Mouse (Mus musculus) erythroblast, embryonic 14.5 days (primary cell): ENCODE results near the gene Csta1. TPM values are rescaled to one million over a fixed set of nuclear protein-coding genes. Genes with fewer than 3 reads are reported as not detected.
"Not testable (repeated sequence)": the region's sequence is repeated elsewhere in the genome, so short reads cannot be mapped to it uniquely, and the experiment has no call there.

Source experiments
- H3K27me3 ChIP-seq: 2 replicates; pipeline ENCODE4 v1.6.1; 2012; ENCODE audit warnings: inconsistent platforms; ENCODE audit not compliant: control insufficient read depth
- H3K36me3 ChIP-seq: 2 replicates; pipeline ENCODE4 v1.6.1; 2012; ENCODE audit warnings: mild to moderate bottlenecking, inconsistent platforms; ENCODE audit not compliant: control insufficient read depth
- H3K4me1 ChIP-seq: 2 replicates; pipeline ENCODE4 v1.6.1; 2012; ENCODE audit warnings: inconsistent platforms; ENCODE audit not compliant: control insufficient read depth
- H3K4me3 ChIP-seq: replicated peaks from 2 replicates; pipeline ENCODE3; 2012; ENCODE audit warnings: moderate library complexity, mild to moderate bottlenecking, inconsistent platforms
- H3K9me3 ChIP-seq: 2 replicates; pipeline ENCODE4 v1.6.1; 2012; ENCODE audit warnings: low read length, inconsistent platforms, mixed read lengths; ENCODE audit not compliant: control insufficient read depth
- GATA1 ChIP-seq: IDR thresholded peaks from 2 replicates; pipeline ENCODE4 v1.6.1; 2012; ENCODE audit warnings: low read length, inconsistent platforms, mixed read lengths
- TAL1 ChIP-seq: IDR thresholded peaks from 3 replicates; pipeline ENCODE4 v1.6.1; 2012; ENCODE audit warnings: low read length, inconsistent platforms, mixed read lengths
- polyA plus RNA-seq: library from polyadenylated mRNA; stranded (reverse); fragments of >175 nt; gene quantifications from 2 replicates; pipeline ENCODE4 v1.2.3, GENCODE M21; 2012

Gene Csta1
- not detected in 2 replicates for polyA plus RNA-seq

DNA sequence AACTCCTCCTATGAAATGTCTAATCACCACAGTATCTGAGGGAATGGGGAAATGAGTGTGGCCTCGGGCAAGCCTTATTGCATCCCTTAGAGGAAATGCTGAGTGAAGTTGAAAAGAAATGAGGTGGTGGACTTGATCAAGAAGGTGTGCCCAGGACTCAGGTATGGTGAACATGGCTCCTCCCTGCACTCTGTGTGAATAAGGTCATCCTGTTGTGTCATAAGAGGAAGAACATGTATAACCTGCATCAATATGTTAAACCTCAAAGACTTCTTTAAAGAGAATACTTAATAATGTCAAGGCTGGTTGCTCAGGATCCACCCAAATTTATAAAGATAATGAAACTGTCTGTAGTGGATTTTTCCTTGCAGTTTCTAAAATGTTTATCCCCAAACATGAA is at the start of gene Csta1:
Gene Csta1 (minus strand): TSS at position 101 of the 400 bp plus-strand sequence.
- no peaks in the 10 kb centered on the region for H3K4me1 ChIP-seq
- no peaks in the 10 kb centered on the region for H3K27me3 ChIP-seq
- H3K4me3 ChIP-seq = no peak within 1 kb of the TSS
- no peaks in the 10 kb centered on the region for H3K9me3 ChIP-seq
- H3K36me3 ChIP-seq = no peaks in the 10 kb centered on the region
- no peak for TF ChIP-seq TAL1

DNA sequence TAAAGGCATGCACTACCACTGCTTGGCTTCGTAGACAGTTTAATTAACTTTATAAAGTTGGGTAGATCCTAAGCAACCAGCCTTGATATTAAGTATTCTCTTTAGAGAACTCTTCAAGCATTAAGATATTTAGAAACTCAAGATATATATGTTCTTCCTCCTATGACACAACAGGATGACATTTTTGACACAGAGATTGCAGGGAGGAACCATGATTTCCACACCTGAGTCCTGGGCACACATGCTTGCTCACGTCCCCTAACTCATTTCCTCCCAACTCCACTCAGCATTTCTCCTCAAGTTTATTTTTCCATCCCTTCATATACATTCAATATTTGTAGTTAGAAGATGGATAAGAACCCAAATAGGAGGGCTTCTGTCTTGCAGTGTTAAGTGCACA is 48.9 kb upstream of the Csta1 start:
- TF ChIP-seq GATA1 (no peak), TAL1 (no peak)
- Histone ChIP-seq H3K4me1 (no peaks in the 10 kb centered on the region), H3K9me3 (no peaks in the 10 kb centered on the region)

DNA sequence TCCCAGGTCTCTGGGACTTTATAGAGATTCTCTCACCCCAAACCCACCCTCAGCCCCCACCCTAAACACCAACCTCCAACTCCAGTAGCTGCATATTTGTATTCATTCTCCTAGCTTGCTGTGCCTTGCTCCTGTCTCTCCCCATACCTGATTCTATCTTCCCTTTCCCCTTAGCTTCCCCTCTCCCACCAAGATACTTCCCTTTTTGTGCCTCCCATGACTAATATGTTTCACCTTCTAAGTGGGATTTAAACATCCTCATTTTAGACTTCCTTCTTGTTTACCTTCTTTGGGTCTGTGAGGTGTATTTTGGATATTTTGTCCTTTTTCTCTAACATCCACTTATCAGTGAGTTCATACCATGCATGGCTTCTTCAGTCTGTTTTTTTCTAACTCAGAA is 45.1 kb upstream of the Csta1 start:
- Histone ChIP-seq H3K4me1 (no peaks in the 10 kb centered on the region), H3K36me3 (no peaks in the 10 kb centered on the region), H3K4me3 (no peak overlapping the region), H3K27me3 (no peaks in the 10 kb centered on the region), H3K9me3 (no peaks in the 10 kb centered on the region)
- TF ChIP-seq TAL1 (no peak), GATA1 (no peak)

More for the DNA sequence above, 48.9 kb upstream of the Csta1 start:
- Histone ChIP-seq H3K27me3 (no peaks in the 10 kb centered on the region), H3K36me3 (no peaks in the 10 kb centered on the region), H3K4me3 (no peak overlapping the region)

DNA sequence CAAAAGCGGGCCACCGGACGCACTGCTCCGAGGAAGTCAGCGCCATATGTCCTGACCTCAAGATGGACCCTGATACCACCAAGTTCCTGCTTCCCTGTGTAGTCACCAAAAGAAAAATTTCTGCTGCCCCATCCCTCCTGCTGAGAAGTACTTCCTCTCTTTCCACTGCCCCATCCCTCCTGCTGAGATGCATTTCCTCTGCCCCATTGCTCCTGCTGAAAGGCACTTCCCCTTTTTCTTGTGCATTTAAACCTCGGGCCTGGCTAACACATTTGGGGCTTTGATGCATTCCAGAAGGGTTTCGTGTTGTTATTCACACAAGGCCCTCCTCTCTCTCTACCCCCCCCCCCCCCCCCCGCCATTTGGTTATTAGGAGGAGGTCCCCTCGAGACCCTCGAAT is 36.8 kb upstream of the Csta1 start:
- H3K4me1 ChIP-seq, H3K27me3 ChIP-seq, H3K36me3 ChIP-seq, H3K9me3 ChIP-seq, H3K4me3 ChIP-seq: not testable (repeated sequence)

DNA sequence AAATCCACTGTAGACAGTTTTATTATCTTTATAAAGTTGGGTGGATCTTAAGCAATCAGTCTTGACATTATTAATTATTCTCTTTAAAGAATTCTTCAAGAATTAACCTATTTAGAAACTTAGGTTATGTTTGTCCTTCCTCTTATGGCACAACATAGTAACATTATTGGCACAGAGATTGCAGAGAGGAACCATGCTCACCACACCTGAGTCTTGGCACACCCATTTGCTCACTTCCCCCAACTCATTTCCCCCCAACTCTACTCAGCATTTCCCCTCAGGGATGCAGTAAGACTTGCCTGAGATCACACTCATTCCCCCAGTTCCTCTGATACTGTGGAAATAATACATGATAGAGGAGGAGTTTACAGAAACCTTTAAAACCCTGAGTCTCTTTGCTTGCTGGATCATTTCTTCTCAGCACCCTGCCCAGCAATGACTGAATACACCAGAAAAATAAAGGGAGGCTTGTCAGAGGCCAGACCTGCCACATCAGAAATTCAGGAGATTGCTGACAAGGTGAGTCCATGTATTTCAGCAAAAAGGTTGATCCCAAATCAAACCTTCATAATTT is 25.4 kb upstream of the Csta1 start, which contains the start of gene Stfa2l1:
Gene Stfa2l1 (plus strand): TSS at position 410 of the 574 bp plus-strand sequence.
- no peaks in the 10 kb centered on the region for H3K4me1 ChIP-seq
- TF ChIP-seq TAL1 (no peak), GATA1 (no peak)
- H3K9me3 ChIP-seq = no peaks in the 10 kb centered on the region
- H3K27me3 ChIP-seq = no peaks in the 10 kb centered on the region
- H3K4me3 ChIP-seq = no peak within 1 kb of the TSS
- no peaks in the 10 kb centered on the region for H3K36me3 ChIP-seq

DNA sequence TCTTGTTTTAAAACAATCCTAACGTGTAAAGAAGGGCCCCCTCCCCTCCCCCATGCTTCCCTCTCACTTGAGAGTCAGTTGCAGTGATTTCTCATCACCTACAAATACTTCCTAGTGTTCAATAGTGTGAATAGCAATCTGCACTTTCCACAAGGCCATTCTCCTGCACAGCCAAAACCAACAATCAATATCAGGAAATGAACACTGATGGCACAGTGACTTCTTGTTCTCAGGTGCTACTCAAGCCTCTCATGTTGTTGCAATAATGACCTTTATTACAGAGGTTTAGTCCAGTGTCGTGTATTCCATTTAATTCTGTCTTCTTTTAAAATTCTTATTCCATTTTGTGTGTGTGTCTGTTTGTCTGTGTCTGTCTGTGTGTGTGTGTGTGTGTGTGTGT is 7.2 kb upstream of the Csta1 start:
- H3K36me3 ChIP-seq = no peaks in the 10 kb centered on the region
- H3K27me3 ChIP-seq = no peaks in the 10 kb centered on the region
- TF ChIP-seq TAL1 = no peak
- no peak for TF ChIP-seq GATA1
- H3K4me1 ChIP-seq = no peaks in the 10 kb centered on the region
- H3K9me3 ChIP-seq = no peaks in the 10 kb centered on the region
- no peak overlapping the region for H3K4me3 ChIP-seq

DNA sequence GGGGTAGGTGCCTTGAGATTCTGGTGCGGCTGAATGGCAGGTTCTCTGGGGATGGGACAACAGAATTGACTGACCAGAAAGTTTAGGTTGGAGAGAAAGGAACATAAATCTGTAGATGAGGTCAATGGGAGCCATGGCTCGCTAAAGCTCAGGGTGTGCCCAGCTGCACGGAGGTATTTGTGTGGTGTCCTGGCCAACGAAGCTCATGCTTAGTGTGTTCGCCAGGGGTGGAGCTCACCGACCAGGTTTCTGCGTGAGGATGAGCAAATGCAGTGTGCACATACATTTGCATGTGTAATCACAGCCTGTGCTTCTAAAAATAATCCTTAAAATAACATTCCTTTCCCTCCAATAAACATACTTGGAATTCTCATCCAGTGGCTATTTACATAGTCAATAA is 2.9 kb downstream of the Csta1 start:
- no peaks in the 10 kb centered on the region for H3K4me1 ChIP-seq
- no peak overlapping the region for H3K4me3 ChIP-seq
- TF ChIP-seq TAL1 (no peak), GATA1 (no peak)
- H3K27me3 ChIP-seq = no peaks in the 10 kb centered on the region
- H3K36me3 ChIP-seq = no peaks in the 10 kb centered on the region
- H3K9me3 ChIP-seq = no peaks in the 10 kb centered on the region

DNA sequence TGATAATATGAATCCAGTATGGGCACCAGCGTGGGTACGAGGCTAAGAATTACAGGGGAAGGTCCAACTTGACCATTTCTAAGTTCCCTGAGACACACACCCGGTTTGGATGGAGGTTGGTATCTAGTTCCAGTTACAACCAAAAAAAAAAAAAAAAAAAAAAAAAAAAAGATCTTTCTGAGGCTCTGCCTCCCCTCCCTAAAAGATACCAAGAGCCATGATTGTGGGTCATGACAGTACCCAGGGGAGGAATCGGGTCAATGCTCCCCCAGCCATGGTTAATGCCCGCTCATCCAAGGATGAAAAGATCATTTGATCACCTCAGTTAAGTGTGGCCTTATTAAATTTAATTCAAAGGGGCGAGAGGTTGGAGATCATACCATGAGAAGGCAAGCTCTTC is 15.3 kb downstream of the Csta1 start:
- not testable (repeated sequence) for H3K27me3 ChIP-seq, H3K4me1 ChIP-seq, H3K4me3 ChIP-seq, H3K36me3 ChIP-seq, H3K9me3 ChIP-seq

DNA sequence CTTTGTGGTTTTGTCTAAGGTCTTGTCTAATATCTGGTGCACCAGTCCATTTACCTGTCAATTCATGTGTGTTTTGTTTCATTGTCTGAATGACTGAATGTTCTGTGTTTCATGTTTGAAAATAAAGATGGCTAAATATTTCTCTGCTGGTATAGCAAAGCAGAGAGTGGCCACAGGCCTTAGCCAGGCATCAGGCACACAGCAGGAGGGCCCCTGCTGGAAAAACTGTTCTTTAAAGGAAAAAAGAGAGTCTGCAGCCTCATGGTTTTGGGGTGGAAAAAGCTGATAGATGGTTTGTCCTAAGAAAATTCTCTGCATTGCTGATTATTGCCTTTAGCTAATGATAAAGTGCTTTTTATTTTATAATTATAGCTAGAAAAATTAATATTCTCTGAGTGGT is 19.6 kb downstream of the Csta1 start:
- not testable (repeated sequence) for H3K36me3 ChIP-seq, H3K27me3 ChIP-seq, H3K4me1 ChIP-seq, H3K4me3 ChIP-seq, H3K9me3 ChIP-seq

DNA sequence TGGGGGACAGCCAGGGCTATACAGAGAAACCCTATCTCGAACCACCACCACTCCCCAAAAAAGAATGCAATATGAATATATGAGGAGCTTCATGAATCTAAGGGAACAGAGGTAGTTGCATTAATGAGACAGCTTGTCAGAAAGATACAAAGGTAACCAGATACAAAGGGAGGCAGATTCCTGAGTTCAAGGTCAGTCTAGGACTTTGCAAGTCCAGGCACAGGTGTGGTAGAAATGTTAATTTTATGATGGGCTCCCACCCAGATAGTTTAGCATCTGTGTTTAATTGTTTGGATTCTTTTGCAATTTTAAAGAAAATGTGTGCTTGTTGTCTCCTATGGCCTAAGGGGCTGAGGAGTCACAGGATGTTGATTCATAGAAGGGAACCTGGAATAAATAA is 28.8 kb downstream of the Csta1 start:
- Histone ChIP-seq H3K4me3 (no peak overlapping the region), H3K4me1 (no peaks in the 10 kb centered on the region), H3K36me3 (no peaks in the 10 kb centered on the region), H3K9me3 (no peaks in the 10 kb centered on the region), H3K27me3 (no peaks in the 10 kb centered on the region)
- TF ChIP-seq TAL1 (no peak), GATA1 (no peak)
